Mouse (Mus musculus) CH12.LX (cell line): ENCODE measurements around the gene Trpm5. TPM values are rescaled to one million over a fixed set of nuclear protein-coding genes. Genes with fewer than 3 reads are reported as not detected.

Source experiments
- DNase-seq: peaks from one replicate; pipeline ENCODE4 v3.0.0-alpha.2; 2013; ENCODE audit errors: extremely low read depth
- H3K27ac ChIP-seq: 2 replicates; pipeline ENCODE4 v1.5.1; 2012; ENCODE audit warnings: low read depth, mild to moderate bottlenecking, control low read depth, moderate library complexity; ENCODE audit not compliant: insufficient read depth
- H3K27me3 ChIP-seq: replicated peaks from 2 replicates; pipeline ENCODE3; 2012; ENCODE audit warnings: inconsistent platforms
- H3K36me3 ChIP-seq, 2 experiments: replicated peaks in 1 of 2; 2 replicates each; pipeline versions ENCODE3 to v1.6.1; 2012; ENCODE audit warnings: inconsistent platforms in 1 of 2, low read length in 1 of 2, mild to moderate bottlenecking in 1 of 2, mixed read lengths in 1 of 2, moderate library complexity in 1 of 2; ENCODE audit not compliant: control insufficient read depth in 1 of 2, insufficient read depth in 1 of 2
- H3K4me1 ChIP-seq, 2 experiments: 2 replicates each; pipeline ENCODE4 v1.6.1; 2012; ENCODE audit warnings: inconsistent platforms in 1 of 2, moderate library complexity in 1 of 2; ENCODE audit not compliant: insufficient read depth in 2 of 2, control insufficient read depth in 1 of 2
- H3K4me2 ChIP-seq: 2 replicates; pipeline ENCODE4 v1.6.1; 2012; ENCODE audit warnings: low read depth, mild to moderate bottlenecking, control low read depth; ENCODE audit not compliant: poor library complexity, insufficient read depth, severe bottlenecking
- H3K4me3 ChIP-seq, 3 experiments: fragments of 150-350 bp in 1 of 3; sonication (generic) in 1 of 3; replicated peaks in 1 of 3; 2 replicates each; pipeline versions ENCODE3 to v1.5.1; 2011 to 2012; ENCODE audit warnings: low read depth in 2 of 3, low read length in 2 of 3, mild to moderate bottlenecking in 2 of 3, moderate library complexity in 2 of 3, control low read depth in 1 of 3, improper control_type of control experiment in 1 of 3, inconsistent platforms in 1 of 3, mixed read lengths in 1 of 3; ENCODE audit not compliant: poor library complexity in 1 of 3
- H3K79me2 ChIP-seq: replicated peaks from 2 replicates; pipeline ENCODE4 v1.6.1; 2012; ENCODE audit warnings: mild to moderate bottlenecking, moderate library complexity; ENCODE audit not compliant: control insufficient read depth, poor library complexity, insufficient read depth, severe bottlenecking; ENCODE audit errors: extremely low read depth
- H3K9ac ChIP-seq: 2 replicates; pipeline ENCODE4 v1.6.1; 2012; ENCODE audit warnings: low read depth, mild to moderate bottlenecking, control low read depth, moderate library complexity; ENCODE audit not compliant: insufficient read depth
- H3K9me3 ChIP-seq: replicated peaks from 2 replicates; pipeline ENCODE3; 2012; ENCODE audit warnings: low read length, inconsistent platforms, mixed read lengths
- BHLHE40 ChIP-seq: IDR thresholded peaks from 2 replicates; pipeline ENCODE4 v1.6.1; 2011; ENCODE audit warnings: mild to moderate bottlenecking, low read depth, low read length, improper control_type of control experiment
- CHD1 ChIP-seq: IDR thresholded peaks from 2 replicates; pipeline ENCODE4 v1.6.1; 2012; ENCODE audit warnings: low read depth, low read length, improper control_type of control experiment, inconsistent platforms
- CTCF ChIP-seq, 2 experiments: IDR thresholded peaks in 1 of 2; conservative IDR thresholded peaks in 1 of 2; 2 replicates each; pipeline ENCODE4 v1.5.1; 2011 to 2012; ENCODE audit warnings: low read depth in 2 of 2, low read length in 2 of 2, improper control_type of control experiment in 1 of 2, inconsistent platforms in 1 of 2, mild to moderate bottlenecking in 1 of 2, moderate library complexity in 1 of 2
- E2F4 ChIP-seq: IDR thresholded peaks from 2 replicates; pipeline ENCODE4 v1.6.1; 2011; ENCODE audit warnings: low read depth, low read length, improper control_type of control experiment; ENCODE audit not compliant: insufficient replicate concordance
- ELF1 ChIP-seq: IDR thresholded peaks from 2 replicates; pipeline ENCODE4 v1.6.1; 2014; ENCODE audit warnings: low read depth, mild to moderate bottlenecking, inconsistent platforms, low read length, improper control_type of control experiment
- EP300 ChIP-seq: IDR thresholded peaks from 2 replicates; pipeline ENCODE4 v1.6.1; 2011; ENCODE audit warnings: low read length, improper control_type of control experiment
- ETS1 ChIP-seq: conservative IDR thresholded peaks from 2 replicates; pipeline ENCODE4 v1.6.1; 2012; ENCODE audit warnings: low read depth, mild to moderate bottlenecking, inconsistent platforms, low read length, improper control_type of control experiment, moderate library complexity
- IRF4 ChIP-seq: IDR thresholded peaks from 2 replicates; pipeline ENCODE4 v1.6.1; 2014; ENCODE audit warnings: low read depth, mild to moderate bottlenecking, inconsistent platforms, low read length, improper control_type of control experiment
- JUND ChIP-seq: conservative IDR thresholded peaks from 2 replicates; pipeline ENCODE4 v1.6.1; 2011; ENCODE audit warnings: low read depth, low read length, improper control_type of control experiment
- MAFK ChIP-seq: IDR thresholded peaks from 2 replicates; pipeline ENCODE4 v1.6.1; 2011; ENCODE audit warnings: low read length, improper control_type of control experiment; ENCODE audit not compliant: insufficient replicate concordance
- MAX ChIP-seq: IDR thresholded peaks from 2 replicates; pipeline ENCODE4 v1.6.1; 2011; ENCODE audit warnings: low read length, improper control_type of control experiment
- MAZ ChIP-seq: IDR thresholded peaks from 2 replicates; pipeline ENCODE4 v1.6.1; 2012; ENCODE audit warnings: low read depth, mild to moderate bottlenecking, inconsistent platforms, low read length, improper control_type of control experiment, moderate library complexity
- MEF2A ChIP-seq: IDR thresholded peaks from 2 replicates; pipeline ENCODE4 v1.6.1; 2014; ENCODE audit warnings: low read depth, mild to moderate bottlenecking, inconsistent platforms, low read length, improper control_type of control experiment, borderline replicate concordance
- MXI1 ChIP-seq: IDR thresholded peaks from 2 replicates; pipeline ENCODE4 v1.6.1; 2011; ENCODE audit warnings: mild to moderate bottlenecking, low read depth, low read length, improper control_type of control experiment
- MYC ChIP-seq: IDR thresholded peaks from 2 replicates; pipeline ENCODE4 v1.6.1; 2011; ENCODE audit warnings: low read depth, mild to moderate bottlenecking, improper control_type of control experiment, low read length
- NELFE ChIP-seq: IDR thresholded peaks from 2 replicates; pipeline ENCODE4 v1.6.1; 2011; ENCODE audit warnings: low read depth, low read length, improper control_type of control experiment
- NRF1 ChIP-seq: IDR thresholded peaks from 2 replicates; pipeline ENCODE4 v1.6.1; 2014; ENCODE audit warnings: low read depth, mild to moderate bottlenecking, inconsistent platforms, low read length, improper control_type of control experiment, moderate library complexity
- PAX5 ChIP-seq: IDR thresholded peaks from 2 replicates; pipeline ENCODE4 v1.6.1; 2012; ENCODE audit warnings: low read length, inconsistent platforms, mixed read lengths
- POLR2A ChIP-seq: IDR thresholded peaks from 2 replicates; pipeline ENCODE4 v1.6.1; 2011; ENCODE audit warnings: low read depth, mild to moderate bottlenecking, improper control_type of control experiment, low read length
- POLR2AphosphoS2 ChIP-seq: IDR thresholded peaks from 2 replicates; pipeline ENCODE4 v1.6.1; 2011; ENCODE audit warnings: low read depth, low read length, improper control_type of control experiment
- RAD21 ChIP-seq: IDR thresholded peaks from 2 replicates; pipeline ENCODE4 v1.6.1; 2011; ENCODE audit warnings: low read depth, mild to moderate bottlenecking, low read length, improper control_type of control experiment, moderate library complexity
- SMC3 ChIP-seq: IDR thresholded peaks from 2 replicates; pipeline ENCODE4 v1.6.1; 2011; ENCODE audit warnings: low read depth, low read length, improper control_type of control experiment
- TBP ChIP-seq: conservative IDR thresholded peaks from 2 replicates; pipeline ENCODE4 v1.6.1; 2011; ENCODE audit warnings: low read depth, low read length, improper control_type of control experiment
- UBTF ChIP-seq: IDR thresholded peaks from 2 replicates; pipeline ENCODE4 v1.6.1; 2012; ENCODE audit warnings: low read depth, mild to moderate bottlenecking, inconsistent platforms, low read length, improper control_type of control experiment, moderate library complexity
- USF2 ChIP-seq: conservative IDR thresholded peaks from 2 replicates; pipeline ENCODE4 v1.6.1; 2011; ENCODE audit warnings: low read depth, low read length, improper control_type of control experiment
- ZC3H11A ChIP-seq: IDR thresholded peaks from 2 replicates; pipeline ENCODE4 v1.6.1; 2012; ENCODE audit warnings: low read depth, mild to moderate bottlenecking, inconsistent platforms, low read length, improper control_type of control experiment
- ZMIZ1 ChIP-seq: IDR thresholded peaks from 2 replicates; pipeline ENCODE4 v1.6.1; 2012; ENCODE audit warnings: low read depth, mild to moderate bottlenecking, inconsistent platforms, low read length, improper control_type of control experiment
- ZNF384 ChIP-seq: IDR thresholded peaks from 2 replicates; pipeline ENCODE4 v1.6.1; 2012; ENCODE audit warnings: low read depth, low read length, improper control_type of control experiment, inconsistent platforms
- dilution Hi-C: fragments of 300-500 bp; cut with MboI; formaldehyde crosslinking; loops from 2 replicates; pipeline ENCODE4 v1.14.3; 2020; ENCODE audit warnings: low sequenced_read_pairs; ENCODE audit not compliant: extremely low pct_unique_long_range_greater_than_20kb, extremely low pct_ligation_motif_present
- in situ Hi-C: fragments of 300-500 bp; cut with MboI; formaldehyde crosslinking; loops from 3 replicates; pipeline ENCODE4 v1.14.3; 2019; ENCODE audit warnings: low sequenced_read_pairs, low pct_ligation_motif_present, low pct_unique_long_range_greater_than_20kb, mixed read lengths
- polyA plus RNA-seq: library from polyadenylated mRNA; unstranded; fragments of >175 nt; gene quantifications from 2 replicates; pipeline ENCODE4 v1.2.1, GENCODE M21; 2012; ENCODE audit warnings: low read depth; ENCODE audit not compliant: insufficient read length
- total RNA-seq, 2 experiments: library from RNA; depleted of rRNA; stranded (reverse); fragments of 300-350 nt in 1 of 2; fragments of >200 nt in 1 of 2; gene quantifications; 2 replicates each; pipeline ENCODE4 v1.2.3; 2012 to 2014

Trpm5 gene
- total and polyA plus RNA-seq, 3 experiments, result 1.1 to 3.0 (median 1.5) TPM

DNA sequence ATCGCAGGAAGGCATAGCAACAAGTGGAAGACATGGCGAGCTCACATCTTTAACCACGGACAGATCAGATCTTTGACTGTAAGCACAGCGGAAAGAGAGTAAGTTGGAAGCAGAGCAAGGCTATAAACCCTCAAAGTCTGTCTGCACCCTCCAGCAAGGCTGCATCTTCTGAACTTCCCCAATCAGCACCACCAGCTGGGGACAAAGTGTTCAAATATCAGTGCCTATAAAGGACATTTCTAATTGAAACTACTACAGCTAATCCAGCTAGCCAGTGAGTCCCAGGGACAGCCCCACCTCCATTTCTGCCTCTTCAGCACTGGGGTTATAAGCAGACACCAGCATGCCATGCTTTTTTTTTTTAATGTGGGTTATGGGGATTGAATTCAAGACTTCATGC, 57.1 kb downstream of the Trpm5 start:
- Histone ChIP-seq H3K4me2 (peak overlapping the region; percentile 1; the same call in 1 of the 2 replicates), H3K27me3 (no peaks in the 10 kb centered on the region), H3K4me1 (peaks cover 35 to 62% of the 10 kb centered on the region in 2 experiments), H3K9ac (peak overlapping the region; percentile 18; the same call in 1 of the 2 replicates), H3K27ac (peak overlapping the region; percentile 83), H3K4me3 (peak overlapping the region in 1 of 3 experiments; percentile 4), H3K36me3 (peaks cover 0 to 8% of the 10 kb centered on the region in 2 experiments), H3K79me2 (no peaks in the 10 kb centered on the region), H3K9me3 (no peaks in the 10 kb centered on the region)
- no peak for TF ChIP-seq E2F4
- no peak for TF ChIP-seq NRF1
- TF ChIP-seq EP300, result no peak
- no peak for TF ChIP-seq ZC3H11A
- no peak for TF ChIP-seq CTCF (conservative IDR thresholded peaks at IDR 0.05 in 1 of 2, IDR thresholded peaks at IDR 0.05 in 1 of 2; ENCODE audit: low read depth in 2 of 2, low read length in 2 of 2)
- TF ChIP-seq NELFE, result no peak
- no peak for TF ChIP-seq MYC
- no peak for TF ChIP-seq SMC3
- TF ChIP-seq MXI1, result no peak
- TF ChIP-seq ETS1, result 0 out of 2 replicates have a peak, but pooled peaks have one; percentile 14
- TF ChIP-seq ZMIZ1, result no peak
- peak; percentile 43; the same call in 1 of the 2 replicates for TF ChIP-seq MAFK
- TF ChIP-seq TBP, result no peak
- TF ChIP-seq RAD21, result no peak
- TF ChIP-seq MAX, result no peak
- TF ChIP-seq CHD1, result no peak
- TF ChIP-seq PAX5, result no peak
- TF ChIP-seq POLR2AphosphoS2, result no peak
- no peak for TF ChIP-seq BHLHE40
- TF ChIP-seq MAZ, result no peak
- 0 out of 2 replicates have a peak, but pooled peaks have one; percentile 51 for TF ChIP-seq ZNF384
- no peak for TF ChIP-seq UBTF
- no peak for TF ChIP-seq POLR2A
- no peak for TF ChIP-seq USF2
- in situ Hi-C loops (no loop called here), dilution Hi-C loops (no loop called here)
- DNase-seq, result no peak

DNA sequence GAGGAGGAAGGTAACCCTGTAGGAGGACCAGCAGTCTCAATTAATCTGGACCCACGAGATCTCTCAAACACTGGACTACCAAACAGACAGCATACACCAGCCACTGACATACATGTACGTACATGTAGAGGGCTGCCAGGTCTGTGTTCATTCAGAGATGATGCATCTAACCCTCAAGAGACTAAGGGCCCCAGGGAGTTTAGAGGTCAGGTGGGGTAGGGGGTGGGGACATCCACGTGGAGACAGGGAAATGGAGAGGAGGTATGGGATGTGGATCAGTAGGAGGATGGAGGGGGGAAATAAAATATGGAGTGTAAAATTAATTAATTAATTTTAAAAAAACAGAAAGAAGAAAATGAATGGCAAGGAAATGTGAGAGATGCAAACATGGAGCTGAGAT, 57.7 kb downstream of the Trpm5 start:
- H3K4me3 ChIP-seq, result peak overlapping the region in 1 of 3 experiments; percentile 4
- H3K9me3 ChIP-seq, result no peaks in the 10 kb centered on the region
- TF ChIP-seq PAX5 (no peak), MAX (peak; percentile 32; the same call in 1 of the 2 replicates), SMC3 (no peak), UBTF (no peak), NELFE (no peak), POLR2AphosphoS2 (no peak), ELF1 (no peak), MYC (peak; percentile 53; the same call in 1 of the 2 replicates), MEF2A (no peak), IRF4 (0 out of 2 replicates have a peak, but pooled peaks have one; percentile 23), ETS1 (0 out of 2 replicates have a peak, but pooled peaks have one; percentile 17), JUND (no peak), MXI1 (peak; percentile 57; the same call in 1 of the 2 replicates)
- peak overlapping the region; percentile 83 for H3K27ac ChIP-seq
- peaks cover 29 to 57% of the 10 kb centered on the region in 2 experiments for H3K4me1 ChIP-seq
- peaks cover 0 to 8% of the 10 kb centered on the region in 2 experiments for H3K36me3 ChIP-seq
- in situ Hi-C loops, result no loop called here
- peak overlapping the region; percentile 30 for H3K4me2 ChIP-seq
- H3K9ac ChIP-seq, result 0 out of 2 replicates have a peak overlapping the region, but pooled peaks have one; percentile 9
- DNase-seq, result no peak
- dilution Hi-C loops, result no loop called here
- no peaks in the 10 kb centered on the region for H3K79me2 ChIP-seq
- H3K27me3 ChIP-seq, result no peaks in the 10 kb centered on the region
